Mouse (Mus musculus) cortical plate, adult 2 months (tissue): ENCODE results near the gene Cbx7.

Source experiments
- CTCF ChIP-seq: fragments of 200-500 bp; IDR thresholded peaks from 2 replicates; pipeline ENCODE4 v1.5.1; 2011; ENCODE audit warnings: mild to moderate bottlenecking, control low read depth, low read length; ENCODE audit not compliant: insufficient read depth; ENCODE audit errors: extremely low read depth
- POLR2A ChIP-seq: fragments of 200-500 bp; IDR thresholded peaks from 2 replicates; pipeline ENCODE4 v1.6.1; 2011; ENCODE audit warnings: mild to moderate bottlenecking, low read length, control low read depth; ENCODE audit not compliant: insufficient read depth; ENCODE audit errors: extremely low read depth

GRCm38 (mm10) chr15:80012527-80013201 is 41.7 kb upstream of the Cbx7 start:
- TF ChIP-seq CTCF (no peak), POLR2A (0 out of 2 replicates have a peak, but pooled peaks have one; percentile 37)
